Mouse (Mus musculus): ENCODE measurements around the gene Pin1rt1.

The Pin1rt1 gene

DNA sequence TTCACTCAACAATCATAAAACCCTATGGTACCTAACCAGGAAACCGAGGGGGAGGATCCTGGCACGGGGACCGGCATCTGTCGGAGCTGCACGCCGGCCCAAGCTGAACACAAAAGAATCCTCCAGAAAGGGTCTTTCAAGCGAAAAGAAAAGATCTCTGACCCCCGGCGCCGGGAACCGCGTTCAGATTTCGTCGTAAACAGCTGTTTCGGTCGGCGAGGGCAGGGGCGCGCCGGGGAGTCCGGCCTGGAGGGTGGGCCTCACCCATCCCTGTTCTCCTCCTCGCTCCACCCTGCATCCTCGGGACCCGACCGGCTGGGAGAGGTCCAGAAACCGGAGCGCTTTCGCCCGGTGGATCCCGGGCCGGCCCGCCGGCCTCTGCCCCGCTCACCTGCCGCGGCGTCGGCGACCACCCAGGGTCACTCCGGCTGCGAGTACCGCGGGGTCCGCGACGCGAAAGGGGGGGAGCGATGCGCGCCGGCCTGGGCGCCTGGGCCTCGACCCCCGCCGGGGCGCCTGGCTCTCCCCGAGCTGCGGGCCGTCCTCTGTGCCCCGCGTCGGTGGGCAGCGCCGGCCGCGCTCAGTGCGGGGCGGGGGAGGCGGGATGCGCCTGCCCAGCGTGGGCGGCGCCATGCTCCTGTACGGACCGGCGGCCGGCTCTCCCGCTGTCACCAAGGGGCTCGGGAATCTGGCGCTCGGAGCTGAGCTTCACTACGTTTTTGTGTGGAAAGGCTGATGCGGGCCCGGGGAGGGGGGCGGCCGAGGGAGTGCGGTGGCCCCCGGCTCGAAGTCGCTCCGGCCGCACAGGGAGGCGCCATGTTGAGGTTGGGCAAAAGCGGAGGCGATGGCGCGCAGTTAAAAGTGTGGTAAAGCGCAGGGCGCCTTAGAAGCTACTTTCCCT lies 4.3 kb downstream of the Pin1rt1 start, which contains the start of gene Tcp11l1:
Gene Tcp11l1, minus strand, starts transcription at position 585 of the 901 bp plus-strand sequence.
- peak; percentile 62 for DNase-seq

DNA sequence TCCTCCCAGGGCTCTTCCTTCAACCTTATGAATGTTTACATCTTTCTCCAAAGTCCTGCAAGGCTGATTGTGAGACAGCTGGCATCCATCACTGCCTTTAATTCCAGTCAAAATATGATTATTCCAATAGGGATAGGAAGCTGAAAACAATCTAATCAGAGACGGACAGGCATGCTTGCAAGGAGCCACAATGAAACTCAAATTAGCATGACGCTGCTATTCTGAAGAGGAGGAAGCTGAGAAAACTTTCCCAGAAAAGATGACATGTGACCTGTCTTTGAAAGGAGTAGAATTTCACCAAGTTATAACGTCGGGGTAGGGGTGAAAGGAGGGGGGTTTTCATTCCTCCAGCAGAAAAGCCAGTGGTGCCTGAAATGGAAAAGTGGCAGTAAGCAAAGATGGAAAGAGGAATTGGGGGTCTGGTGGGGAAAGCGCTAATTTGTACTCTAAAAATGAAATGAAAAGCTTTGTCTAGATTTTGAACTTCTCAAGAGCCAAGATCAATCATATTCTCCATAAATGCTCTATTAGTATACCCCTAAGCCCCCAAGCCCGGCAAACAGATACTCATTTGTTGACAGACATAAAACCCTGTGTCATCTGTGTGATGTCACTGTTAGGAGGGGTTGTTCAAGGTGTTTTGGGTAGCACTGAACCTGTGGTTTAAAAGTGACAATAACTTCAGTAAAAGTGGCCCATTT lies 5.4 kb downstream of the Pin1rt1 start:
- DNase-seq: no peak

DNA sequence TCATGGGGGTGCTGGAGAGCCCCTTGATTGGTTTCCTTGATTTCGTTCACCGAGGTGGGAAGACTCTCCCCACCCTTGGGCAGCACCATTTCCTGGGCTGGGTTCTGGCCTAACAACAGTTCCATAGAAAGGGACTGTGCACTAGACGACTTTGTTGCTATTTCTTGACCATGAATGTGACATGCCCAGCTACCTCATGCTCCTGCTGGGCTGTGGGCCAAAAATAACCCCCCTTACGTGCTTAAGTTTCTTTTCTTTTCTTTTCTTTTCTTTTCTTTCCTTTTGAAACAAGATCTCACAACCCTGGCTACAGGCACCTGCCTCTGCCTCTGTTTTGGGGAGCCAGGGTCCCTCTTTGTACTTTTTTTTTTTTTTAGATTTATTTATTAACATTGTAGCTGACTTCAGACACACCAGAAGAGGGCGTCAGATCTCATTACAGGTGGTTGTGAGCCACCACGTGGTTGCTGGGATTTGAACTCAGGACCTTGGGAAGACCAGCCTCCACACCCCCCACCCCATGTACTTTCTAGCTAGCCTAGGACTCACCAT lies 6.3 kb downstream of the Pin1rt1 start:
- no peak for DNase-seq

DNA sequence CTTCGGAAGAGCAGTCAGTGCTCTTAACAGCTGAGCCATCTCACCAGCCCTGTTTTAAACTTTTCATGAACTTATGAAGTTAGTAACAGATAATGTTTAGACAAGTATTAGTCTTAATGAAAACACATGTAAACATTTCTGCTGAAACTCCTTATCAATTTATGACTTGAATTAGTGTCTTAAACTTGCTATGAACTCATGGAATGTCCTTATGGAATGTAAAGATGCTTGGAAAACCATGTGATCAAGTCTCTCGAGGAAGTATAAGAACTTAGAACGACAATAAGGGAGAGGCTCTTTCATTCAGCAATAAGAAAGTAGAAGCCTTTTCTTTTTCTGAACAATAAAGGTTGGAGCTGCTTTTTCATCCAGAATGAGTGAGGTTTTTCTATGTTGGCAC lies 11.8 kb downstream of the Pin1rt1 start:
- DNase-seq: no peak

DNA sequence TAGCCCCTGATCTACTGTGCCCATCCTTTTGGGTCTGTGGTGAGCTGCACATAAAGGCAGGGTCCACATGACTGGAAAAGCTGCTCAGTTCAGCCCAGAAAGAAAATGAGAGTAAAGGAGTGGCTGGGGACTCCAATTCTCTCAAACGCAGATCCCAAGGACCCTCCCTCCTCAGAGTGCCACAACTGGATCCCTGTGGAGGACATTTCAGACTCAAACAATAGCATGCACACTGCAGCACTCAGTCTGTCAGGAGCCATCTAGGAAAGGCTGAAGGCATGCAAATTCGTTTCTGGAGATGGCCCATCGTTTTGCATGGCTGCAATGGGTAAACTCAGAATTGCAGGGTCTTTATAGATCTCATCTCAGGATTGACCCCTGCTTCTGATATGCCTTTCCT lies 13.0 kb downstream of the Pin1rt1 start:
- DNase-seq: no peak

DNA sequence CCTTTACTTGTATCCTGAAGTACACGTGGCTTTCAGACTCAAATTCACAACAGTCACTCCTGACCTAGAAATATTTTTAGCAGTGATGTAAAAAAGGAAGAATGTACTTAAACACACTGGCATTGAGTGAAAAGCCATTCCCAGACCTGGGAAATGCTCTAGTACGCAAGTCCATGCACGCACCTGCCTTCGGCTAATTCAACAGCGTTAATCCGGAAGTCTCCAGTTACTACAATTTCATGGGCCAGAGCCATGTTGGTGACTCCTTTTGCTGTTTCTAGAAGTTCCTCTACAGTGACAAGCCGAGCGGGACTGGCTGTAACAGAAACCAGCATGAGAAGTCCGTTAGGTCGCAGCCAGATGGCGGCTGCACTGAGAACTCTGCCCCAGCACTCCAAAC lies 16.5 kb downstream of the Pin1rt1 start:
- DNase-seq: no peak

DNA sequence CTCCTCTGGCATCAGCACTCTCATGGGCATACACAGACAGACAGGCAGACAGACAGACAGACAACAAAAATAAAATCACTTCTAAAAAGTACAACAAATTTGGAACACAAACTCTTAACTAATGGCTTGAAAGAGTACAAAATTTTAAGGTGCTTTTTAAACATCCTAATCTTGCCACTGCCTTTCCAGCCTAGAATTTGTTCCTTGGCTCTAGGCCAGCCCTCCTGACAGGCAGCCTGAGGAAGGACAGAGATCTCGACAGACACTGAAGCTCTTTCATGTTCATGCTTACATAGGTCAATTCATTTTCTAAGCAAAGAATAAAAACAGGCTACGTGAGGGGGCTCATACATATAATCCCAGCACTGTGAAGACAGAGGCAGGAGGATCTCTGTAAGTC lies 23.6 kb downstream of the Pin1rt1 start:
- DNase-seq: no peak

DNA sequence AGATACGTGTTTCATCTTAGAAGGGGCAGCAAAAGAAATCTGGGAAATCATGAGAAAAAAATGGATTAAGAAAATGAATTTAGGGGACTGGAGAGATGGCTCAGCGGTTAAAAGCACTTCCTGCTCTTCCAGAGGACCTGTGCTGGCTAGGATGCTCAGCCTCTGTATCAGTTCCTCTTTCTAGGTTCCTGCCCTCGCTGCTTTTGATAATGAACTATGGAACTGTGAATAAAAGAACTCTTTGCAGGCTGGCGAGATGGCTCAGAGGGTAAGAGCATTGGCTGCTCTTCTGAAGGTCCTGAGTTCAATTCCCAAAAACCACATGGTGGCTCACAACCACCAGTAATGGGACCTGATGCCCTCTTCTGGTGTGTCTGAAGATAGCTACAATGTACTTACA lies 25.5 kb downstream of the Pin1rt1 start:
- DNase-seq: no peak

DNA sequence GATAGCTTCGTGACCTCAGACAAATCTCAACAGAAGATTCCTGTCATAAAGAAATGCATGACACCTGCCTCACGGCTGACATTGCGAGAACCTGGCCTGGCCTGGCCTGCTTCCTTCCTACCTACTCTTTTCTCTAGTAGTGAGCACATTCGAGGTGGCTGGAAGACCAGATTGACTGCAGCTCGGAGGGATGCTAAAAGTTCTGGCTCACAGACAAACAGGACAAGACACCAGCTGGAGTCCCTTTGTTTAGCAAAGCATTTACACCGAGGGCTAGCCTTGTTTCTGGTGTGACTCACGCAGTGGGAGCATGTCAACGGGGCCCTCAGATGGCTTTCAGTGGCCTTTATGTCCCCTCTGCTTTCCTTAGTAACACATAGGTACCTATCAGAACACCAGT lies 27.5 kb downstream of the Pin1rt1 start:
- no peak for DNase-seq

DNA sequence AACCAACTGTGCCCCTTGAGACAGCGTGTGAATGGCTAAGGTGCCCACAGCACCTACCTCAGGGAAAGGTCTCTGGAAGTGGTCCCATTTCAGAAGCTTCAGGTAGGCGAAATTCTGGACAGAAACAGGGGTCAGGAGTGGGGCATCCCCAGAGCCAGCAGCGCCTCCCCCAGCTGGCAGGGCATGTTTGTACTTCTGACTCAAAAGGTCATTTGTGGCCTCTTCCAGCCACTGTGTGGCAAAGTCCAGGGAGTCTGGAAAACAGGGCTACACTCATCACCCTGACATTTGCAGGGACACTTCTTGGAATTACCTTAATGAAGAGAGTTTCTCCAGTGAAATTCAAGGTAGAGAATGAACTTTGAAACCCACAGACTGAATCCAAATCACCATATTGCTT lies 27.9 kb downstream of the Pin1rt1 start:
- no peak for DNase-seq

DNA sequence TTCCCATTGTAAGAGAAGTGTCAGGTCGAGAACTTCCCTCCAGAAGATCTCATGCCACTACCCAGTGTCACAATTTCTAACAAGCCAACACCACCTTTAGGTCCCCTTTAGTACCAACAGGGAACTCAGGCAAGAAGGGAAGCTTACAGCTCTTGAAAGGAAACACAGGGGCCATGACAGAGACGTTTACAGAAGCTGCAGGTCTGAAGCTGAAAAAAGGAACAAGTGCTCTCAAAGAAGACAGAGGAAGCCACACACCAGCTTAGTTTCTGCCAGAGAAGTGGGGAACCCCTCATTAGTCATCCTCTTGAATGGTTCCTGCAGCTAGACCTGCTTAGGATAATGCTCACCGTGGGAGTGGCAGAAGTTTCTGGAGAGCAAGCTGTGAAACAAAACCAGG lies 28.9 kb downstream of the Pin1rt1 start:
- DNase-seq: no peak

DNA sequence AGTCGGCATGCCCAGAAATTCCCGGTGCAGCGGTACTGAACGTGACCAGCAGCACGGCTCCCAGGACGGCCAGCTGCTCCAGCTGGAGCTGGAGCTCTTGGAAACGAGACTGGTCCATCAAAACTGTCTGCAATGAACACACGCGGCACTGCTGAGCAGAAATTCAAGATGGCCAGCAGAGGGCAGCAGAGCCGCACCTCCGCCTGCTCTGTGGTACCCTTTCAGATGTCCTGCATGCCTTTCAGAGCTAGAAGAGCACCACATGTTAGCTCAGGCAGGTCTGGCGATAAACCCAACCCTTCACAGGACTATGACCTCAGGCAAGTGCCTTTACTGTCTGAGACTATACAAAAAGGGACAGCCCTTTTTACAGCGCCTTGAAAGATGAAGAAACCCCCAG lies 30.8 kb downstream of the Pin1rt1 start:
- DNase-seq: peak; percentile 79

DNA sequence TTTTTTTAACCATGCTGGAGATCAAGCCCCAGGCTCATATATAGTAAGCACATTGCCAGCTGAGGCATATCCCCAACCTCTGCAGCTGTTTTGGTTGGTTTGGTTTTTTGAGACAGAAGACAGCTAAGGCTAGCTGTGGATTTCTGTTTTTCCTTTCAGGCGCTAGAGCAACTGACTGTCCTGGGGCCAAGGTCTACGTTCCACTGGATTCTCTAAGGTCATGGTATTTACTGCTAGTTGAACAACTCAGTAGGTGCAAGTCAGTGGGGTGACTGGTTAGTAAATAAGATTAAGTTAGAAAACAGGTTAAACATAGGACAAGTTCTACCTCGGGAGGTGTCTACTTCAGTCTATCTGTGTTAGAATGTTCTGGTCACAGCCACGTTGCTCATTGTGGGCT lies 31.4 kb downstream of the Pin1rt1 start:
- DNase-seq: no peak

DNA sequence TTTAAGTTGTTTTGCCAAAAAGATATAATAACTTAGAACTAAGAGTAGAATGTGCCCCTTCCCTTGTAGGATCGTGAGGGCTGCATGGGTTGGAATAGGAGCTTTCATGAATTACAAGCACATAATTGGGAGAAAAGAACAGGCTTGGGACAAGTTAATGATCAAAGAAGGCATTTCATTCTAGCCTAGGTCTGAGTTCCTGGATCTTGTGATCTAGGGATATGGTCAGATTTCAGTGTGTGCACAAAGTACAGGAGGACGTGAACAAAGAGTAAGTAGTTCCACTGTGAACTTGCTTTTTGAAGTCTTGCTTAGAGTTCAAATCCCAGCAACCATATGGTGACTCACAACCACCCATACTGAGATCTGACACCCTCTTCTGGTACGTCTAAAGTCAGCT lies 38.9 kb downstream of the Pin1rt1 start:
- no peak for DNase-seq

DNA sequence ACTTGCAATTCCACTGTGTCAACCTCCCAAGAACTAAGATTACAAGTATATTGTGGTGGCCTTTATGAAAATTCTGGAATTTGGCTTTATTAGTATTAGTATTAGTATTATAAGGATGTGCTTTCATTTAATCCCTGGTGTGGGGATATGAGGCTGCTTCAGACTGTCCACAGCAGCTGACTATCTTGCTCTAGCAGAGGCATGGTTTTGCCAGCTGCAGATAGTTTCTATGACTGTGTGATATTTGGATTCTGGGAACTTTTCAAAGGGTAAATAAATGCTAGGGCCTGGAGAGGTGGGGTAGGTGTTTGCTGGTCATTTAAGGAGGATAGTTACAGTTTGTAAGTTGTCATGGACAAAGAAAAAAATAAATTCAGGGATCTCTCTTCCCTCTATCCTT lies 44.5 kb downstream of the Pin1rt1 start:
- no peak for DNase-seq

DNA sequence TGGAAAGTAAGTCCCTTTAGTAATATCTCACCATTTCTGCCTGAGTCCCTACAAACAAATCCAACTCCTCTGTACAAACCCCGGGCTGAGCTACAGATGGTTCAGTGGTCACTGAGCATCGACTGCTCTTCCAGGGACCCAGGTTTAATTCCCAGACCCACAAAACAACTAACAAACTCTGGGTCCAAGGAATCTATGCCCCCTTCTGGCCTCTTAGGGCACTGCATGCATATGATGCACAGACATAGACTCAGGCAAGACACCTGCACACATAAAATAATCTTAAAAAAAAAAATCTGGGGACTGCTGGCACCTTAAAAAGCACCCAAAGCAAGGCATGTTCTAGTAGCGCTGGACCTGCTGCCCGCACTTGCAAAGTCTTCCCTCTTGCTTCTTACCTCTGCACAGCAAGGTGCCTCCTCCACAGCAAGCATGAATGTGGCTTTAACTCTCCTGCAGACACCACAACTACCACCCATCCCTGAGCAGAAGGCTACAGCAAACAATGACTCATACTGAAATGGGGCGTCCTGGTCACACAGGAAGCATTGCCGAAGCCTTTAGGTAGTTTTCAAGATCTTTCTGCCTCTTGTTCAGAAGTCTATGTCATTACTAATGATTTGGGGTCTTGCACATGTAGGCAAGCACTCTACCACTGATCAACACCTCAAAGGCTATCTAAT lies 46.9 kb downstream of the Pin1rt1 start:
- DNase-seq: no peak
